Mouse (Mus musculus): ENCODE data around the gene Mymk. TPM values are rescaled to one million over a fixed set of nuclear protein-coding genes. Genes with fewer than 3 reads are reported as not detected.

Mymk gene
- polyA plus RNA-seq, 1 experiment from 2014 or later, result 1.5 TPM

DNA sequence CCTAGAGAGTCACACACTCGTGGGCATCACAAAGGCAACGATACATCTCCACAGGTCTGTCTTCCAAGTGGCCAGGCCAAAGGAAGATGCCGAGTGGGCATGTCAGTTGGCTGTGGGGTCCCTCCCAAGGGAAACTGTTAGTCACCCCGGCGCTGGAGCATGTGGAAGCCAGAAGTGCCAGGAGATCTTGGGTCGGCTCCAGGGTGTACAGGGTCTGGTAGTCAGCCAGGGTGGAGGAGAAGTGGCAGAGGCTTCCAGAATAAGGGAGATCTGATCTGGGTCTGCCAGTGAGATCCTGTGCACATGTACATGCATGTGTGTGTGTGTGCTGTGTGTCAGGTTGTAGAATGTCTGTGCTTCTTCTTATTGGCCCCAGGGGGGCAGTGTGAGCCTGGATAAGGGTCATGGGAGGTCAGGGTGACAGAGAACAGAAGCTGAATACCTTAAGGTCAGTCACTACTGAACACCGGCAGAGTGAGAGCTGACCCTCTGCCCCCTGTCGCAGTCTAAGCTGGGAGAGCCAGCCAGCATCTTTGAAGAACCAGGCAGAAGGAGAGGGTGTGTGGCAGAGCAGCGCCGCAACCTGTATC is 5.8 kb upstream of the Mymk start:
- no peak overlapping the region for H3K4me3 ChIP-seq
- H3K27ac ChIP-seq, result peak overlapping the region; percentile 92
- peaks cover 79% of the 10 kb centered on the region for H3K4me1 ChIP-seq
- no peak for DNase-seq (ENCODE audit: low spot score)
- 67% methylated on average over 10 of the region's 10 CpGs for WGBS
- H3K36me3 ChIP-seq, result peaks cover 3% of the 10 kb centered on the region; the same call in 1 of the 2 replicates
- H3K9me3 ChIP-seq (replicated peaks), result no peaks in the 10 kb centered on the region
- H3K27me3 ChIP-seq (ENCODE audit: low read depth, poor library complexity, severe bottlenecking), result peaks cover 18% of the 10 kb centered on the region; the same call in 1 of the 2 replicates

- H3K27me3 ChIP-seq (ENCODE audit: low read depth, poor library complexity, severe bottlenecking), result peaks cover 14% of the 10 kb centered on the region; the same call in 1 of the 2 replicates
- 71% methylated on average over 3 of the region's 3 CpGs for WGBS
- H3K9me3 ChIP-seq (replicated peaks), result no peaks in the 10 kb centered on the region
- DNase-seq (ENCODE audit: low spot score), result peak; percentile 59
- H3K4me1 ChIP-seq, result peaks cover 79% of the 10 kb centered on the region
- no peak overlapping the region for H3K4me3 ChIP-seq
- H3K36me3 ChIP-seq, result no peaks in the 10 kb centered on the region
- H3K27ac ChIP-seq, result peak overlapping the region; percentile 63
Observed at GRCm38 (mm10) chr2:27075485-27075884, 3.5 kb upstream of the Mymk start.

- WGBS, result 90% methylated on average over 4 of the region's 4 CpGs
- no peak for DNase-seq (ENCODE audit: low spot score)
- peaks cover 14% of the 10 kb centered on the region; the same call in 1 of the 2 replicates for H3K27me3 ChIP-seq (ENCODE audit: low read depth, poor library complexity, severe bottlenecking)
- H3K9me3 ChIP-seq (replicated peaks), result no peaks in the 10 kb centered on the region
- no peaks in the 10 kb centered on the region for H3K36me3 ChIP-seq
- no peak overlapping the region for H3K4me3 ChIP-seq
- peaks cover 73% of the 10 kb centered on the region for H3K4me1 ChIP-seq
- H3K27ac ChIP-seq, result peak overlapping the region; percentile 63
Observed at GRCm38 (mm10) chr2:27074804-27075203, 2.8 kb upstream of the Mymk start.

GRCm38 (mm10) chr2:27073407-27073806 is 1.4 kb upstream of the Mymk start:
- no peaks in the 10 kb centered on the region for H3K9me3 ChIP-seq (replicated peaks)
- no peak overlapping the region for H3K4me3 ChIP-seq
- no peaks in the 10 kb centered on the region for H3K36me3 ChIP-seq
- WGBS, result 77% methylated on average over 4 of the region's 4 CpGs
- DNase-seq (ENCODE audit: low spot score), result no peak
- H3K27ac ChIP-seq, result peak overlapping the region; percentile 84
- peaks cover 14% of the 10 kb centered on the region; the same call in 1 of the 2 replicates for H3K27me3 ChIP-seq (ENCODE audit: low read depth, poor library complexity, severe bottlenecking)
- peaks cover 63% of the 10 kb centered on the region for H3K4me1 ChIP-seq

DNA sequence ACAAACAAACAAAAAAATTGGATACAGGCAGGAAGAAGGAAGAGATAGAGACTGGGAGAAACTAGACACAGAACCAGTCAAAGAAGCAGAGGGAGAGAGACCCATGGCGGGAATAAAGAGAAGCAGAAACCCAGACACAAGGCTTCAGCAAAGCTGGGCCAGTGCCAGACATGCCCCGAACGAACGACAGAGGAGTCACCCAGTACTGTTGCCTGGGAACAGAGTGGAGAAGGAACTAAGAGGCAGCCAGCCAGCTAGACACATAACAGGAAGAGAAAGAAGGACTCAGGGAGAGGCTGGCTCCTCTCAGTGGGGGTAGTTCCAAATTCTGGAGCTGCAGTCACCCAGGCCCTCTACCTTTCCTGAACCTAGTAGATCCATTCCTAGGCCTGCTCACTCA is 842 bp downstream of the Mymk start:
- Histone ChIP-seq H3K4me1 (peaks cover 57% of the 10 kb centered on the region), H3K9me3 (replicated peaks) (no peaks in the 10 kb centered on the region), H3K27ac (peak overlapping the region; percentile 84), H3K27me3 (ENCODE audit: low read depth, poor library complexity, severe bottlenecking) (no peaks in the 10 kb centered on the region), H3K36me3 (no peaks in the 10 kb centered on the region), H3K4me3 (no peak overlapping the region)
- no peak for DNase-seq (ENCODE audit: low spot score)
- 57% methylated on average over 4 of the region's 4 CpGs for WGBS

DNA sequence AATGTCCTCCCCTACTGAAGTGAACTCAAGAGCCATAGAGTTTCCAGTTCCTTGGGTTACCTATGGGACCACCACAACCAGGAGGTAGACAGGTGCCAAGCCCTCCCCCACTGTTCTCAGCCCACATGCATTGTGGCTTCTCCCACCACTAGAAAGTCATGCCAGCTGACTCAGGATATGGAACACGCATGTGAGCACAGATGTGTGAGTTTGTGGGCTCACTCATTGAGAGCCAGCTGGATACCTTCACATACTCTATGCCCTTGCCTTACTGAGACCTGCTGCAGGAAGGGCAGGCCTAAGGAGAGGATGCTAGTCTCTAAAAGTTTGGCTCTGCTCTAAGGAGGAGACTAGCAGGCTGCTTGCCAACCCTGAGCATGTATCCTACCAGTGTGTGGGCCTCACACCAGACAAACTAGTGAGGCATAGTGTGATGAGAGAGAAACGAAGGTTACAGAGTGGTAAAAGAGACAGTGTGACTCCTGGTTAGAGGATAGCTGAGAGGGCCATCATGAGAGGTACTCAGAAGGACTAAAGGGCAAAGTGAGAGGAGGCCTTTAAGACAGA is 1.6 kb downstream of the Mymk start:
- Histone ChIP-seq H3K27me3 (ENCODE audit: low read depth, poor library complexity, severe bottlenecking) (no peaks in the 10 kb centered on the region), H3K27ac (no peak overlapping the region), H3K4me1 (peaks cover 50% of the 10 kb centered on the region), H3K4me3 (no peak overlapping the region), H3K9me3 (replicated peaks) (no peaks in the 10 kb centered on the region), H3K36me3 (no peaks in the 10 kb centered on the region)
- DNase-seq (ENCODE audit: low spot score), result no peak
- WGBS, result 82% methylated on average over 2 of the region's 2 CpGs

DNA sequence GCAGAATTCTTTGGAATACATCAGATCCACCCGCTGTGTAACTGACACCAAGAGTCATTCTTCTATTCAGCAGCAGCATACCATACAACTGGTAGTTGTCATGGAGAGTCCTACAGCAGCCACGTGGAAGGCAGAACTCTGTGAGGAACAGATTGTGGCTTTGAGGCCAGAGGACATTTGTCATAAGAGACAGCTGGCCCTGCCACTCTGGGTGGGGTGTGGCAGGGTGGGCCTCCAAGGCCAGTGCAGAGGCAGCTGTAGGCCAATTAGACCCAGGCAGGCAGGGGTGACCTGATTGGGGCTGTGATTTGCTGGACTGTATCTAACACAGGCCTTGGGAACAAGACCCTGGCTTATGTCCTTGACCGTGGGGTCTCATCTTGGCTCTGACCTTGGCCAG is 2.3 kb downstream of the Mymk start:
- 69% methylated on average over 3 of the region's 3 CpGs for WGBS
- H3K4me1 ChIP-seq, result peaks cover 43% of the 10 kb centered on the region
- H3K9me3 ChIP-seq (replicated peaks), result no peaks in the 10 kb centered on the region
- no peak overlapping the region for H3K4me3 ChIP-seq
- no peak for DNase-seq (ENCODE audit: low spot score)
- H3K27me3 ChIP-seq (ENCODE audit: low read depth, poor library complexity, severe bottlenecking), result no peaks in the 10 kb centered on the region
- H3K36me3 ChIP-seq, result no peaks in the 10 kb centered on the region
- H3K27ac ChIP-seq, result no peak overlapping the region; the same call in 1 of the 2 replicates

- no peak for DNase-seq (ENCODE audit: low spot score)
- Histone ChIP-seq H3K4me3 (no peak overlapping the region), H3K36me3 (no peaks in the 10 kb centered on the region), H3K27me3 (ENCODE audit: low read depth, poor library complexity, severe bottlenecking) (no peaks in the 10 kb centered on the region), H3K4me1 (peaks cover 28% of the 10 kb centered on the region), H3K9me3 (replicated peaks) (no peaks in the 10 kb centered on the region), H3K27ac (peak overlapping the region; percentile 25; the same call in 1 of the 2 replicates)
- whole genome bisulfite sequencing, result 45% methylated on average over 2 of the region's 2 CpGs
Observed at GRCm38 (mm10) chr2:27067996-27068395, 4.0 kb downstream of the Mymk start.

- no peaks in the 10 kb centered on the region for H3K9me3 ChIP-seq (replicated peaks)
- H3K4me1 ChIP-seq, result peaks cover 21% of the 10 kb centered on the region
- DNase-seq (ENCODE audit: low spot score), result no peak
- no peaks in the 10 kb centered on the region for H3K36me3 ChIP-seq
- H3K27me3 ChIP-seq (ENCODE audit: low read depth, poor library complexity, severe bottlenecking), result no peaks in the 10 kb centered on the region
- 91% methylated on average over 2 of the region's 2 CpGs for WGBS
- no peak overlapping the region for H3K4me3 ChIP-seq
- H3K27ac ChIP-seq, result 0 out of 2 replicates have a peak overlapping the region, but pooled peaks have one; percentile 19
Observed at GRCm38 (mm10) chr2:27067124-27067523, 4.9 kb downstream of the Mymk start.

DNA sequence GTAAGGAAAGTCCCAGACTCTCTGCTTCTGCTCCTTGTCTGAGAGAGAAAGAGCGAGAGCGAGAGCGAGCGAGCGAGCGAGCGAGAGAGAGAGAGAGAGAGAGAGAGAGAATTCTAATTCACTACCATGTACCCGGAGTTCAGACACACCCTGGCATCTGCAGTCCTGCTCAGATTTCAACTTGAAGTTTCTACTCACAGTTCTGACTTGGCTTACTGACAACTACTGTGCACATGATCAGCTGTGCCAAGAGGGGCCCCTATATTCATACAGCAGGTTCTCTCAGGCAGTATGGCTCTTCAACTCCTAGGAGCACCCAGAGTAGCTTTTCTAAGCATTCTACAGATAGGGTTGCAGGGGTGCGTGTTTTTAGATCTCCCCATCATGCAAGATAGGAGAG is 12.8 kb downstream of the Mymk start:
- H3K4me3 ChIP-seq, result no peak overlapping the region
- DNase-seq (ENCODE audit: low spot score), result no peak
- no peaks in the 10 kb centered on the region for H3K36me3 ChIP-seq
- H3K27ac ChIP-seq, result 0 out of 2 replicates have a peak overlapping the region, but pooled peaks have one; percentile 38
- no peaks in the 10 kb centered on the region for H3K9me3 ChIP-seq (replicated peaks)
- WGBS, result 79% methylated on average over 9 of the region's 9 CpGs
- no peaks in the 10 kb centered on the region for H3K27me3 ChIP-seq (ENCODE audit: low read depth, poor library complexity, severe bottlenecking)
- peaks cover 40% of the 10 kb centered on the region for H3K4me1 ChIP-seq

DNA sequence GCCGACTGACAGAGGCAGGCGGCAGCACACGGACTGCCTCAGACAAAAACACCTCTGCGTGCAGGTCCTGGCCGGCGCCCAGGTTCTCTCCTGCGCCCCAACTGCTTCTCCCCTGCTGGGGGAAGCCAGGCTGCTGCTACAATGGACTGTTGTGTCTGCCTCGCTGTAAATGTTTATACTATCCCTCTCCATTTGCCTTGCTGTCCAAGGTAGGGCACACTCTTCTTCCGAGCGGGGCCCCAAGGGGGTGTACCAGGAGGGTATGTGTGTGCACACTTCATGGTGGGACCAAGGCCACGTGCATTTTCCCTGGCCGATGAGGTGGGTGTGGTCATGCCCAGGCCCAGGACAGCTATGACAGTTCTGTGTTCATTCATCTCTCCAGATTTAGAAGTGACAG is 13.2 kb downstream of the Mymk start:
- peak overlapping the region; percentile 38; the same call in 1 of the 2 replicates for H3K27ac ChIP-seq
- H3K27me3 ChIP-seq (ENCODE audit: low read depth, poor library complexity, severe bottlenecking), result no peaks in the 10 kb centered on the region
- H3K4me3 ChIP-seq, result no peak overlapping the region
- no peaks in the 10 kb centered on the region for H3K9me3 ChIP-seq (replicated peaks)
- WGBS, result 26% methylated on average over 12 of the region's 12 CpGs
- no peak for DNase-seq (ENCODE audit: low spot score)
- H3K4me1 ChIP-seq, result peaks cover 40% of the 10 kb centered on the region
- H3K36me3 ChIP-seq, result no peaks in the 10 kb centered on the region

- no peak overlapping the region for H3K4me3 ChIP-seq
- H3K27me3 ChIP-seq (ENCODE audit: low read depth, poor library complexity, severe bottlenecking), result no peaks in the 10 kb centered on the region
- H3K27ac ChIP-seq, result peak overlapping the region; percentile 38; the same call in 1 of the 2 replicates
- H3K4me1 ChIP-seq, result peaks cover 40% of the 10 kb centered on the region
- no peaks in the 10 kb centered on the region for H3K9me3 ChIP-seq (replicated peaks)
- DNase-seq (ENCODE audit: low spot score), result no peak
- no peaks in the 10 kb centered on the region for H3K36me3 ChIP-seq
- WGBS, result 36% methylated on average over 4 of the region's 4 CpGs
Observed at GRCm38 (mm10) chr2:27058251-27058650, 13.7 kb downstream of the Mymk start.

DNA sequence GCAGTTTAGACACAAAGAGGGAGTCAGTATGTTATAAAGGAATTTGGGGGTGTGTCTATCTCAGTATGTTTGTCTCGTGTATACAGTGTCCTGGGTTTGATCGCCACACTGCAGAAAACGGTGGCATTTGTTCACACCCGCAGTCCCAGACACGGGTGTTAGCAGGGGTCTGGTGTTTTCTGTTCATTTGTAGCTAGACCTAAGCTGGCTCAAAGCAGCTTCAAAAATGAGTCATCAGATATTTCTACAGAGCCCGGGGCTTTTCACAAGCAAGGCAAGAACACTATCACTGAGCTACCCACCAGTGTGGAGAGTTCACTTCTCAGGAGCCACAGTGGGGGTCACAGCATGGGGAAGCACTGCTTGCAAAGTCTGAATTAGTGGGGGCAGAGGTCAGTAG is 22.6 kb downstream of the Mymk start:
- WGBS, result 75% methylated on average over 6 of the region's 6 CpGs
- no peak overlapping the region for H3K4me3 ChIP-seq
- no peaks in the 10 kb centered on the region for H3K36me3 ChIP-seq
- no peak overlapping the region; the same call in 1 of the 2 replicates for H3K27ac ChIP-seq
- no peaks in the 10 kb centered on the region for H3K9me3 ChIP-seq (replicated peaks)
- no peaks in the 10 kb centered on the region for H3K27me3 ChIP-seq (ENCODE audit: low read depth, poor library complexity, severe bottlenecking)
- DNase-seq (ENCODE audit: low spot score), result no peak
- H3K4me1 ChIP-seq, result peaks cover 6% of the 10 kb centered on the region

Data from limb, embryonic 10.5 days (tissue).